Mouse (Mus musculus) T-cell, adult 2 months (primary cell): ENCODE measurements at regions not wholly inside any gene's neighbourhood (a gene's known extent, or its start where the extent isn't known, plus 50 kb on each side); places are given as distances from the start of the nearest gene placed in this dataset.

ENCODE experiments used
- DNase-seq: peaks from one replicate; pipeline ENCODE4 v3.0.0; 2022; ENCODE audit warnings: low spot score

GRCm38 (mm10) chr7:37230641-37231347 lies 532.9 kb downstream of the Tshz3 start:
- no peak for DNase-seq

GRCm38 (mm10) chr7:37240832-37241231 lies 532.6 kb downstream of the Zfp536 start:
- no peak for DNase-seq

GRCm38 (mm10) chr7:37241781-37242180 lies 531.7 kb downstream of the Zfp536 start:
- no peak for DNase-seq

GRCm38 (mm10) chr7:37242476-37242875 lies 531.0 kb downstream of the Zfp536 start:
- DNase-seq, result no peak

GRCm38 (mm10) chr7:37246156-37246555 lies 527.3 kb downstream of the Zfp536 start:
- DNase-seq, result no peak

GRCm38 (mm10) chr7:37254431-37254830 lies 519.0 kb downstream of the Zfp536 start:
- no peak for DNase-seq

- DNase-seq, result no peak
These were observed 517.6 kb downstream of the Zfp536 start for GRCm38 (mm10) chr7:37255840-37256239.

- DNase-seq, result no peak
These were observed 514.1 kb downstream of the Zfp536 start for GRCm38 (mm10) chr7:37259293-37259692.

GRCm38 (mm10) chr7:37262846-37263245 lies 510.6 kb downstream of the Zfp536 start:
- no peak for DNase-seq

GRCm38 (mm10) chr7:37267404-37267803 lies 506.0 kb downstream of the Zfp536 start:
- no peak for DNase-seq

GRCm38 (mm10) chr7:37270841-37271240 lies 502.6 kb downstream of the Zfp536 start:
- no peak for DNase-seq

- no peak for DNase-seq
These were observed 483.4 kb downstream of the Zfp536 start for GRCm38 (mm10) chr7:37290018-37290417.

- no peak for DNase-seq
These were observed 482.9 kb downstream of the Zfp536 start for GRCm38 (mm10) chr7:37290493-37291045.

- no peak for DNase-seq
These were observed 481.7 kb downstream of the Zfp536 start for GRCm38 (mm10) chr7:37291726-37292125.

- DNase-seq, result no peak
These were observed 480.9 kb downstream of the Zfp536 start for GRCm38 (mm10) chr7:37292554-37292953.

- no peak for DNase-seq
These were observed 474.6 kb downstream of the Zfp536 start for GRCm38 (mm10) chr7:37298888-37299287.

- DNase-seq, result no peak
These were observed 468.0 kb downstream of the Zfp536 start for GRCm38 (mm10) chr7:37305463-37305862.

- no peak for DNase-seq
These were observed 466.2 kb downstream of the Zfp536 start for GRCm38 (mm10) chr7:37307191-37307590.

- DNase-seq, result no peak
These were observed 448.8 kb downstream of the Zfp536 start for GRCm38 (mm10) chr7:37324653-37325052.

GRCm38 (mm10) chr7:37333451-37333850 lies 440.0 kb downstream of the Zfp536 start:
- no peak for DNase-seq

GRCm38 (mm10) chr7:37335212-37335611 lies 438.2 kb downstream of the Zfp536 start:
- DNase-seq, result no peak

GRCm38 (mm10) chr7:37336171-37336850 lies 437.1 kb downstream of the Zfp536 start:
- DNase-seq, result no peak

- no peak for DNase-seq
These were observed 436.4 kb downstream of the Zfp536 start for GRCm38 (mm10) chr7:37336851-37337531.
